Comparison of ENCODE assay signal across 26 mouse cellular contexts in genomic region chr17:44640910-44641309, GRCm38 (mm10).
"Had no signal": no experiment of that assay in that cellular context is flagged by ENCODE, and none has a peak within 500 bp of the region (broad histone marks: within the 10 kb centered on the region; RNA-seq: fewer than 3 reads in every experiment).

No protein-coding gene starts in this region.

- DNase-seq: gastrocnemius, adult 2 months; gastrocnemius, postnatal 10 days; gastrocnemius, postnatal 25 days; heart, adult 18-20 months; heart, postnatal 10 days; heart, postnatal 36 days; kidney, adult 11 months; kidney, adult 2 months; kidney, adult 9 months; kidney, postnatal 14 days; kidney, postnatal 36 days; layer of hippocampus, adult 9-11 months; layer of hippocampus, postnatal 36 days; left cerebral cortex, postnatal 4 days had no signal

- H3K9me3 ChIP-seq: heart, embryonic 10.5 days; heart, embryonic 12.5 days; hindbrain, embryonic 13.5 days; hindbrain, embryonic 15.5 days; kidney, embryonic 15.5 days; limb, embryonic 13.5 days; limb, embryonic 15.5 days; liver, embryonic 12.5 days had no signal

- H3K4me3 ChIP-seq: gastrocnemius, adult 2 months; heart, embryonic 10.5 days; heart, embryonic 12.5 days; hindbrain, embryonic 13.5 days; hindbrain, embryonic 15.5 days; kidney, embryonic 15.5 days; limb, embryonic 13.5 days; limb, embryonic 15.5 days; liver, embryonic 12.5 days had no signal

- H3K9ac ChIP-seq: heart, embryonic 12.5 days; hindbrain, embryonic 13.5 days; hindbrain, embryonic 15.5 days; kidney, embryonic 15.5 days; limb, embryonic 13.5 days; limb, embryonic 15.5 days; liver, embryonic 12.5 days; liver, embryonic 14.5 days had no signal

- H3K4me1 ChIP-seq: heart, embryonic 10.5 days; heart, embryonic 12.5 days; hindbrain, embryonic 15.5 days had no signal

- H3K36me3 ChIP-seq: heart, embryonic 10.5 days; heart, embryonic 12.5 days; hindbrain, embryonic 13.5 days; hindbrain, embryonic 15.5 days; kidney, embryonic 15.5 days; limb, embryonic 13.5 days; limb, embryonic 15.5 days; liver, embryonic 12.5 days had no signal

- ATAC-seq: hindbrain, postnatal 0 days; intestine, embryonic 16.5 days; liver, embryonic 12.5 days had no signal

- H3K27me3 ChIP-seq: heart, embryonic 12.5 days; hindbrain, embryonic 13.5 days; hindbrain, embryonic 15.5 days; kidney, embryonic 15.5 days; liver, embryonic 12.5 days had no signal

- H3K27ac ChIP-seq: gastrocnemius, adult 2 months; heart, embryonic 10.5 days; hindbrain, embryonic 13.5 days; hindbrain, embryonic 15.5 days; hindbrain, postnatal 0 days; kidney, embryonic 15.5 days; kidney, postnatal 0 days; limb, embryonic 13.5 days; limb, embryonic 15.5 days; liver, embryonic 12.5 days; liver, embryonic 14.5 days had no signal
